Mouse (Mus musculus) kidney, embryonic 15.5 days (tissue): ENCODE data around the gene Lce3d. TPM values are rescaled to one million over a fixed set of nuclear protein-coding genes. Genes with fewer than 3 reads are reported as not detected.

Experiments
- ATAC-seq: fragments of 200-750 bp; cut with Nextera tagmentation; replicated peaks from 2 replicates; pipeline ENCODE4 v1.8.0; 2017; ENCODE audit warnings: moderate TSS enrichment; ENCODE audit not compliant: low FRiP score
- H3K27ac ChIP-seq: fragments of 300-500 bp; sonication (generic); 2 replicates; pipeline ENCODE4 v1.5.1; 2015; ENCODE audit warnings: mild to moderate bottlenecking, inconsistent platforms
- H3K27me3 ChIP-seq: fragments of 300-500 bp; sonication (generic); 2 replicates; pipeline ENCODE4 v1.6.1; 2015; ENCODE audit warnings: inconsistent platforms
- H3K36me3 ChIP-seq: fragments of 300-500 bp; sonication (generic); 2 replicates; pipeline ENCODE4 v1.6.1; 2015; ENCODE audit warnings: inconsistent platforms
- H3K4me1 ChIP-seq: fragments of 300-500 bp; sonication (generic); 2 replicates; pipeline ENCODE4 v1.6.1; 2015; ENCODE audit warnings: inconsistent platforms
- H3K4me2 ChIP-seq: fragments of 300-500 bp; sonication (generic); 2 replicates; pipeline ENCODE4 v1.6.1; 2015; ENCODE audit warnings: moderate library complexity, mild to moderate bottlenecking, inconsistent platforms
- H3K4me3 ChIP-seq: fragments of 300-500 bp; sonication (generic); replicated peaks from 2 replicates; pipeline ENCODE4 v1.5.1; 2015; ENCODE audit warnings: mild to moderate bottlenecking, inconsistent platforms
- H3K9ac ChIP-seq: fragments of 300-500 bp; sonication (generic); 2 replicates; pipeline ENCODE4 v1.6.1; 2015; ENCODE audit warnings: mild to moderate bottlenecking, inconsistent platforms
- H3K9me3 ChIP-seq: fragments of 300-500 bp; sonication (generic); replicated peaks from 2 replicates; pipeline ENCODE4 v1.6.1; 2016; ENCODE audit warnings: inconsistent platforms
- WGBS: fragments of 180-500 bp; shearing (Covaris S2); methylation state at CpG from one replicate; pipeline ENCODE4 v1.1.7; 2015; ENCODE audit warnings: mixed read lengths; 5-methylcytosine and 5-hydroxymethylcytosine counted together
- polyA plus RNA-seq: library from polyadenylated mRNA; unstranded; fragments of >200 nt; fragmentation: Nextera tagmentation; extraction: Ambion mirVana; gene quantifications from 2 replicates; pipeline ENCODE4 v1.2.1, GENCODE M21; 2015

Gene Lce3d
- not detected in 2 replicates for polyA plus RNA-seq

- no peak for ATAC-seq
- Histone ChIP-seq H3K4me3 (no peak within 1 kb of the TSS), H3K36me3 (no peaks in the 10 kb centered on the region), H3K4me1 (no peaks in the 10 kb centered on the region), H3K27ac (no peak within 1 kb of the TSS), H3K9me3 (no peaks in the 10 kb centered on the region), H3K4me2 (no peak within 1 kb of the TSS), H3K27me3 (no peaks in the 10 kb centered on the region), H3K9ac (no peak within 1 kb of the TSS)
- 89% methylated on average over 1 of the region's 1 CpGs for WGBS
Measured at GRCm38 (mm10) chr3:92957090-92957489, at the start of gene Lce3d. TSS of gene Lce3d (plus strand) at chr3:92957390.

GRCm38 (mm10) chr3:92907571-92907970 is 49.6 kb upstream of the Lce3d start:
- H3K4me3 ChIP-seq: no peak overlapping the region
- no peaks in the 10 kb centered on the region for H3K9me3 ChIP-seq
- H3K9ac ChIP-seq: no peak overlapping the region
- H3K4me2 ChIP-seq: no peak overlapping the region
- H3K27ac ChIP-seq: no peak overlapping the region
- H3K27me3 ChIP-seq: no peaks in the 10 kb centered on the region
- no peak for ATAC-seq
- H3K36me3 ChIP-seq: no peaks in the 10 kb centered on the region
- H3K4me1 ChIP-seq: no peaks in the 10 kb centered on the region
- WGBS: 25% methylated on average over 4 of the region's 4 CpGs

DNA sequence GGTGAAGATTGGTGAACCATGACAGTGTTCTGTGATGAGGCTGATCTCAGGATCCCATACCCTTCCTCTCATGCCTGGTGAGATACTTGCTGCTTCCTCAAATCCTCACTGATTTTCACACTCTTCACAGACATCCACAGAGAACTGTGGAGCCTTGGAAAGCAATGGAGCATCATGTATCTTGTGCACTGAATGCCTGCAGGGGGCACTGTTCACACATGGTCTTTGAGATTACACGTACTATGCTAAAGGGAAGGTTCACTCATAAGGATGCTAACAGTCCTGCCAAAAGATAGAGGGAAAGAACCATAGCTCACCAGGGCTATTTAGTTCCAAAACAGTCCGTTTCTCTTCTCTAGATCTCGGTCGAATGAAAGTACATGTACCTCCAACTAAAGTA is 36.8 kb upstream of the Lce3d start:
- ATAC-seq: no peak

DNA sequence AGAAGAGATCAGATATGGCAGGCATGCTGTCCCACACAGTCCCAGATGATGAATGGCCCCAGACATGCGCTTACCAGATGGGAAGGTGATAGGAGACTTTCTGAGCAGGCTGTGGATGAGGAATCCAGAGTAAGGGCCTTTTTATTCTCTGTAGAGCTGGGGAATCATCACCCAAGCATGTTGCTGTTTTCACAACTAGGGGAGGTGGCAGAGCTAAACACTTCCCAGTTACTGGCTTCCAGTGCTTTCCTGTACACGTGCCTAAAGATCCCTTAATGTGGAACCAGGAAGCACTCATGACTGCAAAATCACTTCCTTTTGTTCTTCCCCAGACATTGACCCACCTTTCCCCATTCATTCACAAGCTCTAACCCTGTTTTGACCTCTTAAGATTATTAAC is 31.1 kb upstream of the Lce3d start, which contains the start of gene Lce3a:
Gene Lce3a (minus strand): TSS at position 101 of the 400 bp plus-strand sequence.
- no peak for ATAC-seq
- Histone ChIP-seq H3K27ac (no peak within 1 kb of the TSS), H3K9ac (no peak within 1 kb of the TSS), H3K9me3 (no peaks in the 10 kb centered on the region), H3K4me1 (no peaks in the 10 kb centered on the region), H3K4me3 (no peak within 1 kb of the TSS), H3K36me3 (no peaks in the 10 kb centered on the region), H3K4me2 (no peak within 1 kb of the TSS), H3K27me3 (no peaks in the 10 kb centered on the region)
- WGBS: 73% methylated on average over 2 of the region's 2 CpGs

More for the DNA sequence above, 36.8 kb upstream of the Lce3d start:
- Histone ChIP-seq H3K4me1 (no peaks in the 10 kb centered on the region), H3K4me3 (no peak overlapping the region), H3K9ac (no peak overlapping the region), H3K27ac (no peak overlapping the region), H3K36me3 (no peaks in the 10 kb centered on the region), H3K4me2 (no peak overlapping the region), H3K9me3 (no peaks in the 10 kb centered on the region), H3K27me3 (no peaks in the 10 kb centered on the region)
- WGBS: 55% methylated on average over 4 of the region's 4 CpGs

- Histone ChIP-seq H3K27me3 (no peaks in the 10 kb centered on the region), H3K36me3 (no peaks in the 10 kb centered on the region), H3K9ac (no peak within 1 kb of the TSS), H3K4me2 (no peak within 1 kb of the TSS), H3K9me3 (no peaks in the 10 kb centered on the region), H3K4me3 (no peak within 1 kb of the TSS), H3K27ac (no peak within 1 kb of the TSS), H3K4me1 (no peaks in the 10 kb centered on the region)
- WGBS: 60% methylated on average over 2 of the region's 2 CpGs
- no peak for ATAC-seq
Measured at GRCm38 (mm10) chr3:92932679-92933078, 24.5 kb upstream of the Lce3d start, which contains the start of gene Lce3b. TSS of gene Lce3b (plus strand) at chr3:92932979.

GRCm38 (mm10) chr3:92944186-92944585 is 13.0 kb upstream of the Lce3d start, which contains the start of gene Lce3c:
TSS of gene Lce3c (plus strand) at chr3:92944486.
- WGBS: 91% methylated on average over 1 of the region's 1 CpGs
- no peak for ATAC-seq
- Histone ChIP-seq H3K27me3 (no peaks in the 10 kb centered on the region), H3K27ac (no peak within 1 kb of the TSS), H3K4me2 (no peak within 1 kb of the TSS), H3K9me3 (no peaks in the 10 kb centered on the region), H3K9ac (no peak within 1 kb of the TSS), H3K4me1 (no peaks in the 10 kb centered on the region), H3K4me3 (no peak within 1 kb of the TSS), H3K36me3 (no peaks in the 10 kb centered on the region)

DNA sequence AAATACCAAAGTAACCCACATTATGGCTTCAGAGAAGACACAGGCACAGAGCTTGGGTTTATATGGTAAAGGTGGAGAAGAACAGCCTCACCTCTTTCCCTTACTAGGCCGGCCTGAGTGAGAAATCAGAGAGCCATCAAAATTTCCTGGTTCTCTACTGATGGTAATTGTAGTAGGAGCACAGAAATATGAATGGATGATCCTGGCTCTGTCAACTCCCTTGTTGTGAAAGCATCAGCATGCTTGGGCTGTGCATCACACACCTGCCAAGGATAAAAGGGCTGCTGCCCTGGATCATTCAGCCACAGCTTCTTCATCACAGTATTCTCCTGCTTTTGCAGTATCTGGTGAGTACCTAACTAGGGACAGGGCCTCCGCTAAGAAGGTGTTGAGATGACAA is 9.6 kb downstream of the Lce3d start, which contains the start of gene Lce3e:
Gene Lce3e (plus strand): TSS at position 301 of the 400 bp plus-strand sequence.
- no peak within 1 kb of the TSS for H3K4me3 ChIP-seq
- H3K36me3 ChIP-seq: no peaks in the 10 kb centered on the region
- no peaks in the 10 kb centered on the region; the same call in 1 of the 2 replicates for H3K9me3 ChIP-seq
- no peak within 1 kb of the TSS for H3K27ac ChIP-seq
- no peak within 1 kb of the TSS for H3K4me2 ChIP-seq
- no peak within 1 kb of the TSS for H3K9ac ChIP-seq
- no peaks in the 10 kb centered on the region for H3K27me3 ChIP-seq
- 89% methylated on average over 2 of the region's 2 CpGs for WGBS
- ATAC-seq: no peak
- H3K4me1 ChIP-seq: no peaks in the 10 kb centered on the region

DNA sequence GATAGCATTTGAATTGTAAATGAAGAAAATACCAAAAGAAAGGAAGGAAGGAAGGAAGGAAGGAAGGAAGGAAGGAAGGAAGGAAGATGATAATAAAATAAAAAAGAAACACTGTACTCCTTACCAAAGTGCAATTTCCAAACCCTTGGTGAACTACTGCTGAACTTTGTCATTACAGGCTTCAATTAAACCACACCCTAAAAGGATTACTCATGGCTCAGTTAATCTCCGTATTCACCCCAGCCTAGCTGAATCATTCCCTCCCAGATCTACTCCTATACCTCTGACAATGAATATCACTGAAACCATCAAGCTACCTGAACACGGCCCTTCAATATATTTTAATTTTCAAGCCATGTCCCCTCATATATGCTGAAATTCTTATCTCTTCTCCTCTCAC is 21.3 kb downstream of the Lce3d start:
- no peak overlapping the region for H3K9ac ChIP-seq
- no peaks in the 10 kb centered on the region for H3K4me1 ChIP-seq
- no peak overlapping the region for H3K4me3 ChIP-seq
- no peak for ATAC-seq
- H3K36me3 ChIP-seq: no peaks in the 10 kb centered on the region
- no peak overlapping the region for H3K27ac ChIP-seq
- 76% methylated on average over 2 of the region's 2 CpGs for WGBS
- no peaks in the 10 kb centered on the region for H3K27me3 ChIP-seq
- H3K9me3 ChIP-seq: no peaks in the 10 kb centered on the region
- no peak overlapping the region for H3K4me2 ChIP-seq

GRCm38 (mm10) chr3:92991926-92992325 is 34.7 kb downstream of the Lce3d start, which contains the start of gene Lce3f:
TSS of gene Lce3f (plus strand) at chr3:92992226.
- H3K36me3 ChIP-seq: no peaks in the 10 kb centered on the region
- no peaks in the 10 kb centered on the region for H3K27me3 ChIP-seq
- ATAC-seq: no peak
- H3K4me1 ChIP-seq: no peaks in the 10 kb centered on the region
- no peak within 1 kb of the TSS for H3K9ac ChIP-seq
- H3K4me3 ChIP-seq: no peak within 1 kb of the TSS
- H3K9me3 ChIP-seq: no peaks in the 10 kb centered on the region
- H3K27ac ChIP-seq: no peak within 1 kb of the TSS
- no peak within 1 kb of the TSS for H3K4me2 ChIP-seq

- ATAC-seq: peak; percentile 88
- H3K36me3 ChIP-seq: no peaks in the 10 kb centered on the region
- H3K9me3 ChIP-seq: no peaks in the 10 kb centered on the region
- H3K9ac ChIP-seq: no peak overlapping the region
- H3K4me1 ChIP-seq: no peaks in the 10 kb centered on the region
- no peaks in the 10 kb centered on the region for H3K27me3 ChIP-seq
- no peak overlapping the region for H3K4me2 ChIP-seq
- H3K27ac ChIP-seq: no peak overlapping the region
- H3K4me3 ChIP-seq: no peak overlapping the region
- WGBS: 4% methylated on average over 7 of the region's 7 CpGs
Measured at GRCm38 (mm10) chr3:92998691-92999090, 41.5 kb downstream of the Lce3d start.

DNA sequence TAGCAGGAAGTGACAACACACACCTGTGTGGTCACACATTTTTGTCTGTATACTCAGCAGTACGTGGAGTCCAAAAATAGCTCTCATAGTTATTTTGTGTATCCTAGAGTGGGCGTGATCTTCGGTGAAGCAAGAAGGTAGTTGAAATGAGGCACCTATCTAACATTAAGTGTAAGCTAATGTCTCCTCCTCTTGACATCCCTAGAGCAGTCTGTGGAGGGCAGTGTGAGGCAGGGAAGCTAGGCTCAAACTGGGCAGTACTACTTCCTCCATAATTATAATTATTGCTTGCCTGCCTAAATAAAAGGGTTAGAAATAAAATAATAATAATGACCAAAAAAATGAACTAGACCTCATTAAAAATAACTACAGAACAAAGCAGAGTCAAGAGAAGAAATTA is 43.4 kb downstream of the Lce3d start:
- Histone ChIP-seq H3K27me3 (no peaks in the 10 kb centered on the region), H3K27ac (no peak overlapping the region), H3K9me3 (no peaks in the 10 kb centered on the region), H3K4me2 (no peak overlapping the region), H3K36me3 (no peaks in the 10 kb centered on the region), H3K4me3 (no peak overlapping the region), H3K9ac (no peak overlapping the region), H3K4me1 (no peaks in the 10 kb centered on the region)
- WGBS: 63% methylated on average over 3 of the region's 3 CpGs
- ATAC-seq: no peak

DNA sequence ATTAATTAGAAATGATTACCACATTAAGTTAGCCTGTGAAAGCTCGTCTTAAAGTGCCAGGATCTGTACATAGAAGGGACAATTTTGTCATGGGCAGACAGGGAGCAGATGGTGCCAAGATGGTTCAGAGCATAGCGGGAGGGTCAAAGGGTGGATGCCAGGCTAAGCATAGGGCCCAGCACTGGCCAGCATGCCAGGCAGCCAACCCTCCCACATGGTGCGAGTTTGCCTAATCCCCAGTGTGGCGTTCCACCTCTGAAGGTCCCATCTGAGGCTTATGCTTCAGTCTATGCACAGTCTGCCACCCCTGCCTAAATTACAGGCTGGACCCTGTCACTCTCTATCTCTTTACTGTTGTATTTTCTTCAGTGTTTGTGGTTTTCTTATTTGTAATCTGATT is 45.7 kb downstream of the Lce3d start:
- no peaks in the 10 kb centered on the region for H3K4me1 ChIP-seq
- H3K27me3 ChIP-seq: no peaks in the 10 kb centered on the region
- ATAC-seq: no peak
- 79% methylated on average over 4 of the region's 4 CpGs for WGBS
- no peak overlapping the region for H3K27ac ChIP-seq
- no peaks in the 10 kb centered on the region for H3K36me3 ChIP-seq
- no peak overlapping the region for H3K9ac ChIP-seq
- no peaks in the 10 kb centered on the region for H3K9me3 ChIP-seq
- H3K4me2 ChIP-seq: no peak overlapping the region
- H3K4me3 ChIP-seq: no peak overlapping the region
